Mouse (Mus musculus) limb, embryonic 14.5 days (tissue): Measurements from ENCODE around the gene Epha1. TPM values are rescaled to one million over a fixed set of nuclear protein-coding genes. Genes with fewer than 3 reads are reported as not detected.

Experiments
- ATAC-seq: fragments of 200-750 bp; cut with Nextera tagmentation; 2 replicates; pipeline ENCODE4 v1.8.0; 2017; ENCODE audit warnings: low read depth, moderate number of reproducible peaks, moderate TSS enrichment; ENCODE audit not compliant: low FRiP score
- DNase-seq: peaks from one replicate; pipeline ENCODE4 v3.0.0-alpha.2; 2015; ENCODE audit warnings: low spot score
- H3K27ac ChIP-seq: fragments of 300-500 bp; sonication (generic); replicated peaks from 2 replicates; pipeline ENCODE4 v1.5.1; 2014; ENCODE audit warnings: low read depth, mild to moderate bottlenecking, low read length, moderate library complexity, mixed read lengths
- H3K27me3 ChIP-seq: fragments of 300-500 bp; sonication (generic); 2 replicates; pipeline ENCODE4 v1.6.1; 2014; ENCODE audit warnings: low read length, mixed read lengths; ENCODE audit not compliant: control insufficient read depth, insufficient read depth
- H3K36me3 ChIP-seq: fragments of 300-500 bp; sonication (generic); 2 replicates; pipeline ENCODE4 v1.6.1; 2014; ENCODE audit warnings: mild to moderate bottlenecking, low read length, moderate library complexity, mixed read lengths; ENCODE audit not compliant: control insufficient read depth, insufficient read depth
- H3K4me1 ChIP-seq: fragments of 300-500 bp; sonication (generic); 2 replicates; pipeline ENCODE4 v1.6.1; 2014; ENCODE audit warnings: antibody characterized with exemption, low read length, mixed read lengths; ENCODE audit not compliant: control insufficient read depth, insufficient read depth
- H3K4me2 ChIP-seq: fragments of 300-500 bp; sonication (generic); replicated peaks from 2 replicates; pipeline ENCODE4 v1.6.1; 2014; ENCODE audit warnings: low read depth, mild to moderate bottlenecking, low read length, moderate library complexity; ENCODE audit not compliant: severe bottlenecking
- H3K4me3 ChIP-seq: fragments of 300-500 bp; sonication (generic); replicated peaks from 2 replicates; pipeline ENCODE4 v1.5.1; 2014; ENCODE audit warnings: low read length
- H3K9ac ChIP-seq: fragments of 300-500 bp; sonication (generic); 2 replicates; pipeline ENCODE4 v1.6.1; 2014; ENCODE audit warnings: mild to moderate bottlenecking, low read depth, low read length, moderate library complexity; ENCODE audit not compliant: severe bottlenecking
- H3K9me3 ChIP-seq: fragments of 300-500 bp; sonication (generic); 2 replicates; pipeline ENCODE4 v1.6.1; 2016; ENCODE audit warnings: low read length; ENCODE audit not compliant: control insufficient read depth
- POLR2A ChIP-seq: fragments of 200-500 bp; IDR thresholded peaks from 2 replicates; pipeline ENCODE4 v1.8.0; 2012; ENCODE audit warnings: inconsistent platforms, mild to moderate bottlenecking, moderate library complexity, borderline replicate concordance; ENCODE audit not compliant: insufficient read depth, insufficient read length; ENCODE audit errors: extremely low read depth
- WGBS: fragments of 180-500 bp; shearing (Covaris S2); extraction: QIAGEN DNeasy Blood & Tissue Kit; methylation state at CpG from one replicate; pipeline ENCODE4 v1.1.7; 2014; 5-methylcytosine and 5-hydroxymethylcytosine counted together
- polyA plus RNA-seq, 2 experiments: library from polyadenylated mRNA; depleted of rRNA in 1 of 2; stranded (reverse) in 1 of 2; unstranded in 1 of 2; fragments of >200 nt; fragmentation: Nextera tagmentation in 1 of 2; extraction: Ambion mirVana in 1 of 2; gene quantifications; 2 replicates each; pipeline versions ENCODE4 v1.2.1 to v1.2.3; 2012 to 2014

The Epha1 gene
- polyA plus RNA-seq, 2 experiments, result 7.4 to 18.3 TPM

- peak; percentile 85 for ATAC-seq
- 77% methylated on average over 4 of the region's 4 CpGs for WGBS
- Histone ChIP-seq H3K9me3 (no peaks in the 10 kb centered on the region), H3K4me2 (no peak overlapping the region), H3K36me3 (no peaks in the 10 kb centered on the region), H3K4me3 (no peak overlapping the region), H3K27ac (no peak overlapping the region), H3K4me1 (peaks cover 12% of the 10 kb centered on the region; the same call in 1 of the 2 replicates), H3K9ac (no peak overlapping the region), H3K27me3 (no peaks in the 10 kb centered on the region)
- TF ChIP-seq POLR2A, result no peak
- peak; percentile 52 for DNase-seq
Observed at GRCm38 (mm10) chr6:42385635-42386034, 12.6 kb upstream of the Epha1 start.

GRCm38 (mm10) chr6:42383360-42383759 lies 10.3 kb upstream of the Epha1 start:
- peaks cover 12% of the 10 kb centered on the region; the same call in 1 of the 2 replicates for H3K4me1 ChIP-seq
- H3K4me3 ChIP-seq, result no peak overlapping the region
- H3K9ac ChIP-seq, result no peak overlapping the region
- no peaks in the 10 kb centered on the region for H3K36me3 ChIP-seq
- no peaks in the 10 kb centered on the region for H3K27me3 ChIP-seq
- WGBS, result 83% methylated on average over 5 of the region's 5 CpGs
- no peak for ATAC-seq
- no peak for TF ChIP-seq POLR2A
- H3K9me3 ChIP-seq, result no peaks in the 10 kb centered on the region
- no peak overlapping the region for H3K4me2 ChIP-seq
- DNase-seq, result no peak
- no peak overlapping the region for H3K27ac ChIP-seq

GRCm38 (mm10) chr6:42381916-42382381 lies 8.9 kb upstream of the Epha1 start:
- H3K27me3 ChIP-seq, result no peaks in the 10 kb centered on the region
- no peak overlapping the region for H3K9ac ChIP-seq
- peaks cover 12% of the 10 kb centered on the region; the same call in 1 of the 2 replicates for H3K4me1 ChIP-seq
- no peaks in the 10 kb centered on the region for H3K9me3 ChIP-seq
- no peak overlapping the region for H3K4me2 ChIP-seq
- H3K4me3 ChIP-seq, result no peak overlapping the region
- 57% methylated on average over 9 of the region's 9 CpGs for WGBS
- DNase-seq (no peak), ATAC-seq (no peak)
- no peaks in the 10 kb centered on the region for H3K36me3 ChIP-seq
- H3K27ac ChIP-seq, result no peak overlapping the region
- TF ChIP-seq POLR2A, result no peak

GRCm38 (mm10) chr6:42381221-42381620 lies 8.2 kb upstream of the Epha1 start:
- DNase-seq (no peak), ATAC-seq (no peak)
- Histone ChIP-seq H3K4me2 (no peak overlapping the region), H3K4me1 (peaks cover 12% of the 10 kb centered on the region; the same call in 1 of the 2 replicates), H3K27me3 (no peaks in the 10 kb centered on the region), H3K9me3 (no peaks in the 10 kb centered on the region), H3K27ac (0 out of 2 replicates have a peak overlapping the region, but pooled peaks have one; percentile 22), H3K36me3 (no peaks in the 10 kb centered on the region), H3K4me3 (no peak overlapping the region), H3K9ac (no peak overlapping the region)
- TF ChIP-seq POLR2A, result no peak
- WGBS, result 34% methylated on average over 2 of the region's 2 CpGs

GRCm38 (mm10) chr6:42380416-42381144 lies 7.5 kb upstream of the Epha1 start:
- no peak overlapping the region for H3K4me2 ChIP-seq
- no peak overlapping the region for H3K4me3 ChIP-seq
- no peak for TF ChIP-seq POLR2A
- WGBS, result 5% methylated on average over 8 of the region's 8 CpGs
- H3K27ac ChIP-seq, result 0 out of 2 replicates have a peak overlapping the region, but pooled peaks have one; percentile 22
- ATAC-seq (peak; percentile 38; the same call in 1 of the 2 replicates), DNase-seq (peak; percentile 56)
- no peak overlapping the region for H3K9ac ChIP-seq
- no peaks in the 10 kb centered on the region for H3K27me3 ChIP-seq
- H3K4me1 ChIP-seq, result peaks cover 12% of the 10 kb centered on the region; the same call in 1 of the 2 replicates
- H3K36me3 ChIP-seq, result no peaks in the 10 kb centered on the region
- H3K9me3 ChIP-seq, result no peaks in the 10 kb centered on the region
